8 mouse cellular contexts compared by ENCODE assay signal in genomic region chr3:60500571-60501527, GRCm38 (mm10). TPM values are rescaled to one million over a fixed set of nuclear protein-coding genes. Genes with fewer than 3 reads are reported as not detected.
DNase-seq lines count a peak whose midpoint lies in the region; ATAC-seq and TF ChIP-seq lines count a peak whose summit lies in the region.

No protein-coding gene starts in this region.

- H3K4me3 ChIP-seq in embryonic facial prominence, embryonic 10.5 days = peak overlapping the region; percentile 90
- peak overlapping the region; percentile 92 for H3K4me3 ChIP-seq in intestine, postnatal 0 days (ENCODE audit: low read depth, low read length)
- peak overlapping the region; percentile 76 for H3K4me3 ChIP-seq in limb, embryonic 11.5 days (ENCODE audit: low read depth, low read length)
- H3K4me3 ChIP-seq in midbrain, embryonic 12.5 days = peak overlapping the region; percentile 87

- peak; percentile 4; the same call in 1 of the 2 replicates for TF ChIP-seq CTCF in intestine, postnatal 0 days (IDR thresholded peaks at IDR 0.05; ENCODE audit: low read depth)

- H3K9ac ChIP-seq in intestine, postnatal 0 days (ENCODE audit: low read depth, low read length) = peak overlapping the region; percentile 92
- peak overlapping the region; percentile 98 for H3K9ac ChIP-seq in limb, embryonic 11.5 days (ENCODE audit: low read length)
- peak overlapping the region; percentile 83 for H3K9ac ChIP-seq in midbrain, embryonic 12.5 days (replicated peaks)

- peak; percentile 84 for DNase-seq in layer of hippocampus, adult 11-12 months (ENCODE audit: low spot score)
- DNase-seq in layer of hippocampus, adult 9-10 months (ENCODE audit: low spot score) = no peak
- peak; percentile 80 for DNase-seq in embryonic facial prominence, embryonic 10.5 days (ENCODE audit: low spot score)
- peak; percentile 81 for DNase-seq in limb, embryonic 11.5 days (ENCODE audit: low spot score)
- peak; percentile 88 for DNase-seq in skeletal muscle tissue, adult 2 months (ENCODE audit: low read depth, low spot score)

- no peaks in the 10 kb centered on the region for H3K27me3 ChIP-seq in embryonic facial prominence, embryonic 10.5 days (replicated peaks; ENCODE audit: low read depth, poor library complexity, severe bottlenecking)
- no peaks in the 10 kb centered on the region for H3K27me3 ChIP-seq in intestine, postnatal 0 days (replicated peaks; ENCODE audit: control insufficient read depth, insufficient read depth, low read length)
- no peaks in the 10 kb centered on the region for H3K27me3 ChIP-seq in limb, embryonic 11.5 days (ENCODE audit: control insufficient read depth, insufficient read depth, low read length)
- H3K27me3 ChIP-seq in midbrain, embryonic 12.5 days = no peaks in the 10 kb centered on the region

- H3K9me3 ChIP-seq in embryonic facial prominence, embryonic 10.5 days = no peaks in the 10 kb centered on the region
- no peaks in the 10 kb centered on the region for H3K9me3 ChIP-seq in intestine, postnatal 0 days (ENCODE audit: control insufficient read depth)
- H3K9me3 ChIP-seq in limb, embryonic 11.5 days (ENCODE audit: control insufficient read depth, low read length) = no peaks in the 10 kb centered on the region
- H3K9me3 ChIP-seq in midbrain, embryonic 12.5 days = no peaks in the 10 kb centered on the region

- H3K4me1 ChIP-seq in embryonic facial prominence, embryonic 10.5 days = peaks cover 46% of the 10 kb centered on the region
- peaks cover 6% of the 10 kb centered on the region; the same call in 1 of the 2 replicates for H3K4me1 ChIP-seq in intestine, postnatal 0 days (replicated peaks; ENCODE audit: control insufficient read depth, insufficient read depth, low read length)
- peaks cover 15% of the 10 kb centered on the region for H3K4me1 ChIP-seq in limb, embryonic 11.5 days (ENCODE audit: control insufficient read depth, insufficient read depth, low read length)
- peaks cover 33% of the 10 kb centered on the region for H3K4me1 ChIP-seq in midbrain, embryonic 12.5 days

- H3K4me2 ChIP-seq in intestine, postnatal 0 days (replicated peaks; ENCODE audit: low read depth) = peak overlapping the region; percentile 80
- H3K4me2 ChIP-seq in limb, embryonic 11.5 days (ENCODE audit: low read depth, severe bottlenecking) = peak overlapping the region; percentile 52
- peak overlapping the region; percentile 76 for H3K4me2 ChIP-seq in midbrain, embryonic 12.5 days (replicated peaks)

- H3K36me3 ChIP-seq in embryonic facial prominence, embryonic 10.5 days (replicated peaks) = no peaks in the 10 kb centered on the region
- H3K36me3 ChIP-seq in intestine, postnatal 0 days (ENCODE audit: control insufficient read depth, insufficient read depth) = no peaks in the 10 kb centered on the region
- H3K36me3 ChIP-seq in limb, embryonic 11.5 days (ENCODE audit: control insufficient read depth, insufficient read depth, low read length) = no peaks in the 10 kb centered on the region
- H3K36me3 ChIP-seq in midbrain, embryonic 12.5 days = no peaks in the 10 kb centered on the region

- under 1% methylated on average over 75 of the region's 96 CpGs for WGBS in embryonic facial prominence, embryonic 10.5 days
- WGBS in intestine, postnatal 0 days = under 1% methylated on average over 70 of the region's 96 CpGs
- WGBS in limb, embryonic 11.5 days = under 1% methylated on average over 96 of the region's 96 CpGs
- WGBS in midbrain, embryonic 12.5 days = 1% methylated on average over 74 of the region's 96 CpGs

- H3K27ac ChIP-seq in embryonic facial prominence, embryonic 10.5 days (replicated peaks) = peak overlapping the region; percentile 99
- peak overlapping the region; percentile 99 for H3K27ac ChIP-seq in intestine, postnatal 0 days (ENCODE audit: low read depth, low read length)
- peak overlapping the region; percentile 97 for H3K27ac ChIP-seq in limb, embryonic 11.5 days (replicated peaks; ENCODE audit: low read depth, low read length)
- H3K27ac ChIP-seq in midbrain, embryonic 12.5 days (replicated peaks) = peak overlapping the region; percentile 85

- peak; percentile 60 for ATAC-seq in granulocyte monocyte progenitor cell, adult 5-6 weeks (replicated peaks; ENCODE audit: poor library complexity, severe bottlenecking)
- peak; percentile 76 for ATAC-seq in intestine, postnatal 0 days
- ATAC-seq in limb, embryonic 11.5 days (ENCODE audit: insufficient number of reproducible peaks, low FRiP score, low TSS enrichment, low read depth) = peak; percentile 83
- peak; percentile 92 for ATAC-seq in midbrain, embryonic 12.5 days (ENCODE audit: low FRiP score, low read depth)

RNA-seq across cellular contexts. Expression of gene Mbnl1, which starts 28.2 kb away (rescaled TPM):
- polyA plus RNA-seq in embryonic facial prominence, embryonic 10.5 days (2016; fragmentation: Nextera tagmentation; extraction: Ambion mirVana) = 52.2 and 55.0 TPM in 2 replicates
- 464 and 485 TPM in 2 replicates for total RNA-seq in granulocyte monocyte progenitor cell, adult 5-6 weeks (2014; fragmentation: Nextera tagmentation)
- total RNA-seq in granulocyte monocyte progenitor cell, adult 5-6 weeks (2017) = 524 and 651 TPM in 2 replicates
- 54.6 and 55.5 TPM in 2 replicates for polyA plus RNA-seq in intestine, postnatal 0 days (2015; fragmentation: Nextera tagmentation; extraction: Ambion mirVana)
- 67.0 and 70.0 TPM in 2 replicates for polyA plus RNA-seq in limb, embryonic 11.5 days (2014; fragmentation: Nextera tagmentation; extraction: Ambion mirVana)
- polyA plus RNA-seq in midbrain, embryonic 12.5 days (2016; fragmentation: Nextera tagmentation; extraction: Ambion mirVana) = 30.5 and 33.3 TPM in 2 replicates
